Mouse (Mus musculus) lung, postnatal 25 days (tissue): ENCODE data around the gene Vmn1r231.

Experiments
- DNase-seq: peaks from one replicate; pipeline ENCODE4 v3.0.0; 2022; ENCODE audit warnings: low spot score

The Vmn1r231 gene

GRCm38 (mm10) chr17:20904991-20905390 lies at the start of gene Vmn1r231:
Gene Vmn1r231 (minus strand): TSS chr17:20905091.
- DNase-seq, result no peak

- DNase-seq, result no peak
Measured at GRCm38 (mm10) chr17:20946636-20947035, 41.7 kb upstream of the Vmn1r231 start.

DNA sequence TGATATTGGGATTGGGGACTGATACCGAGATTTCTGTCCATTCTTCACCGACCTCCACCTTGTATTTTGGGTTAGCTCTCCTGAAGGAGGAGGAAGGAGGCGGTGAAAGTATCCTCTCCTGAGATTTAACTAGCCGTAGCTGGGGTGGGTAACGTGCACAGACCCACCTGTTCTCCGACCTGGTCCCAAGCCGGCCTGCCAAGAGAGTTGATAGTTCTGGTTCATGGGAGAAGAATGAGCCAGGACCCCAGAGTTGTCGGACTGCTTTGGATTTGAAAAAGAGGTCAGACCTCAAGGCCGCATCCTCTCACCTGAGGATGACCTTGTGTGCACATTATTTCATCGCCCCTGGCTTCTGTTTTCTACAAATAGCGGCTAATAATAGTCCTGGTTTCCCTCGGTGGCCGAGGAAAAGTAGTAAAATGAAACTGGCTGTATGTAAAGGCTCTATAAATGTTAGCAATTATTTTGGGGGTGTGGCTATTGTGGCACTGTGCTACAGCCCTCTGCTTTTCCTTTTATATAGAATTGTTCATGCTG lies 41.2 kb upstream of the Vmn1r231 start:
- DNase-seq, result no peak

DNA sequence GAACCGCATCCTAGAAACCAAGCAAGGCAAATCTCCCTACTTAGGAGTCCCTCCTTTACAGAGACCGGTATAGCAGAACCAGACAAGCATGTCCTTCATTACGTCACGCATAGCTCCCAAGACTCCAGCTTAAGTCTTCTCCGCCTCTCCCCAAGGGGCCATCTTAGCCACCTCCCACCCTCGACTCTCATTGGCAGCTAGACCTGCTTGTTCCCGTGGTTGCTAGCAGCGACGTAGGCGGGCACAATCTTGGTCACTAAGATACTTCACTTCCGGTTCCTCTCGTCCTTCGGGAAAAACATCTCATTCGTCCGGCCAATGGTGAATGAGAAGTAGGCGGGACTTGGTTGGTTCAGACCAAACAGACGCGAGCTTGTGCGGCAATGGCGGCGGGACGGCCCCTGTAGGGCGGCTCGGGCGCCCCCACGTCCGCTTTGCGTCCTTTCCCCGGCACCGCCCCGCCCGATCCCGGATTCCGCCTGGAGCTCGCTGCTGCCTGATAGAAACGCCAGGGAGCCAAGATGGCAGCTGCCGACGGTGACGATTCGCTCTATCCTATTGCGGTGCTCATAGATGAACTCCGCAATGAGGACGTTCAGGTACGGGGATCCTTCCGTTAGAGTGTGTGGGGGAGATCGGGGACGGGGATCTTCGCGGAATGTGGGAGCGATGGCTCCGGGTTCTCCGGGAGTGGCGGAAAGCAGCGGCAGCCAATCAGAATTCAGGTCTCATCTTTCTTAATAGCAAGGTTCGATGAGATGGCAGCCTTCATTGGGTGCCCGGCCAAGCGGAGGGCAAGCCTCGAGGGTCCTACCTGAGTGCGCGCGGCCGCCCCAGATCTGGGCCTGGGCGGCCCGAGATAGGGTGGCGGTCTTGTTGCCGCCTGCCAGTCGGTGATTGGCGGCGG lies 40.3 kb upstream of the Vmn1r231 start, which contains the start of gene Ppp2r1a:
Ppp2r1a (plus strand) TSS at position 327 of the 907 bp plus-strand sequence.
- peak; percentile 99 for DNase-seq

GRCm38 (mm10) chr17:20944226-20944625 lies 39.3 kb upstream of the Vmn1r231 start:
- DNase-seq, result no peak

GRCm38 (mm10) chr17:20919614-20920013 lies 14.7 kb upstream of the Vmn1r231 start, which contains the start of gene Vmn1r232:
Gene Vmn1r232 (minus strand): TSS chr17:20919714.
- DNase-seq, result no peak

DNA sequence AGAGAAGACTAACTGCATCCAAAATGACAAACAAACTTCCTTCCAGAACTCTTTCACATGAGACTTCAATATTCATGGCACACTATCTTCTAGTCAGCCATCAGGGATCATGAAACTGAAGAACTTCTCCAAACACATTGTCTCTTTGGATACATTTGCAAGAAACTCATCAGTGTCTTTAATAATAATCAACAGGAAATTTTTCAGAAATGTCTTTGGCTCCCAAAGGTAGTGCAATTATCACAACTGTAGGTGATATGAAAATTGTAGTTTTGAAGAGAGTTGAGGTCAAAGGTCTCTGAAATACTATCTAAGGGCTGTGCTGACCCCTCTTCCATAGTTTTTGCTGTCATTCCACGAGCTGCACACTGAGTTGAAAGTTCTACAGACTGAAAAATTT lies 64.7 kb downstream of the Vmn1r231 start, which contains the start of gene Vmn1r230:
Vmn1r230 (plus strand) TSS at position 301 of the 400 bp plus-strand sequence.
- no peak for DNase-seq
